Mouse (Mus musculus): Measurements from ENCODE around the gene Iars.

- TF ChIP-seq POLR2A (IDR thresholded peaks at IDR 0.05; ENCODE audit: low read depth, low read length) = no peak
- TF ChIP-seq CTCF (IDR thresholded peaks at IDR 0.05; ENCODE audit: extremely low read depth, insufficient read length, insufficient replicate concordance, low read depth, low read length) = no peak
Measured at GRCm38 (mm10) chr13:49651781-49652351, 30.0 kb upstream of the Iars start.

Measured in small intestine, adult 2 months (tissue).